Mouse (Mus musculus): ENCODE measurements around the gene Nat8f4. TPM values are rescaled to one million over a fixed set of nuclear protein-coding genes. Genes with fewer than 3 reads are reported as not detected.
A peak's percentile ranks its signal among the peaks of the same experiment; 100 is the strongest.
"Not testable (repeated sequence)": the region's sequence is repeated elsewhere in the genome, so short reads cannot be mapped to it uniquely, and the experiment has no call there.

Nat8f4 gene
- polyA plus RNA-seq, 1 experiment from 2014 or later, result 6.3 TPM

- 90% methylated on average over 8 of the region's 8 CpGs for WGBS
- no peak for ATAC-seq
Measured at GRCm38 (mm10) chr6:85867726-85868690, 36.7 kb downstream of the Nat8f4 start.

DNA sequence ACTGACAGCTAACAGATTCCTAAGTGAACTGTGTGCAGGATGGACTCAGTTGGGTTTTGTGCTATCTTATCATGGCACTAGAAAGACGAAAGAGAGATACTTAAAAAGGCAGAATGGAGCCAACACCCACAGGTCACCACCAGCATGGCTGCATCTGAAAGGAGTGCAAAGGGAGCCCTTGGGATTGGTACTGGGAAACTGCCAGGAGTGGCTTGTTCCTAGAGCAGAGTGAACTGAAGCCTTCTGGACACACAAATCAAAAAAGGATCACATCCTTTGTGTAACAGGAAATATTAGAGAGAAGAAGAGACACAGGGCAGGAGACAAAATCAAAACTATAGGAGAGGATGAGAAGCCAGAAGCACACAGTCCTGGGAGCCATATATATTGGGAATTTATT lies 37.7 kb downstream of the Nat8f4 start:
- not testable (repeated sequence) for H3K4me3 ChIP-seq (replicated peaks; ENCODE audit: low read length); H3K36me3 ChIP-seq (ENCODE audit: control insufficient read depth, insufficient read depth); ATAC-seq; H3K27ac ChIP-seq (ENCODE audit: low read length); H3K9me3 ChIP-seq (ENCODE audit: control insufficient read depth, low read length); H3K27me3 ChIP-seq (replicated peaks; ENCODE audit: control insufficient read depth, insufficient read depth, low read length); H3K4me1 ChIP-seq (replicated peaks; ENCODE audit: control insufficient read depth, insufficient read depth, low read length); H3K9ac ChIP-seq (replicated peaks; ENCODE audit: low read depth, low read length); H3K4me2 ChIP-seq (ENCODE audit: low read length)
- 83% methylated on average over 1 of the region's 1 CpGs for WGBS

More at GRCm38 (mm10) chr6:85867726-85868690, 36.7 kb downstream of the Nat8f4 start:
- Histone ChIP-seq H3K9ac (replicated peaks; ENCODE audit: low read depth, low read length) (no peak overlapping the region), H3K4me3 (replicated peaks; ENCODE audit: low read length) (no peak overlapping the region), H3K4me2 (ENCODE audit: low read length) (no peak overlapping the region), H3K36me3 (ENCODE audit: control insufficient read depth, insufficient read depth) (no peaks in the 10 kb centered on the region), H3K27ac (ENCODE audit: low read length) (no peak overlapping the region), H3K27me3 (replicated peaks; ENCODE audit: control insufficient read depth, insufficient read depth, low read length) (no peaks in the 10 kb centered on the region), H3K9me3 (ENCODE audit: control insufficient read depth, low read length) (no peaks in the 10 kb centered on the region), H3K4me1 (replicated peaks; ENCODE audit: control insufficient read depth, insufficient read depth, low read length) (no peaks in the 10 kb centered on the region)

DNA sequence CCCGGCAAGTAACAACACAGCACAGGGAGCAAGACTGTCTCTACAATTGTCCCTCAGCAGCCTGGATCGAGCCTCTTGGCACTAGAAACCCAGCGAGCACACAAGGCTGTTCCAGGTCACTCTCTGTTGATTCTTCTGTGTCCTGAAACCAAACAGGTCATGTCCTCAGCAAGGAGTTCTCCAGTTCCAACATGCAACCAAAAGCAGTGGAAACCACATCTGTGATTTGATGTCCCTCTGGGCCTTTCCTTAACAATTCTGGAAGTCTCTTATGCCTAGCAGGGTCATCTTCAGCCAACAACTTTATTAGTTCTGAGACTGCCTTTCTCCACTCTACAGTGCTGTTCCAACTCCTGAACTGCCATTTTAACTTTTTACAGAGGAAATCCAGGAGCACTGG lies 38.5 kb downstream of the Nat8f4 start:
- 85% methylated on average over 3 of the region's 3 CpGs for whole genome bisulfite sequencing
- not testable (repeated sequence) for H3K27ac ChIP-seq (ENCODE audit: low read length); H3K9ac ChIP-seq (replicated peaks; ENCODE audit: low read depth, low read length); H3K27me3 ChIP-seq (replicated peaks; ENCODE audit: control insufficient read depth, insufficient read depth, low read length); H3K9me3 ChIP-seq (ENCODE audit: control insufficient read depth, low read length); H3K36me3 ChIP-seq (ENCODE audit: control insufficient read depth, insufficient read depth); H3K4me2 ChIP-seq (ENCODE audit: low read length); H3K4me1 ChIP-seq (replicated peaks; ENCODE audit: control insufficient read depth, insufficient read depth, low read length); H3K4me3 ChIP-seq (replicated peaks; ENCODE audit: low read length); ATAC-seq

- not testable (repeated sequence) for H3K27ac ChIP-seq (ENCODE audit: low read length); H3K36me3 ChIP-seq (ENCODE audit: control insufficient read depth, insufficient read depth); H3K4me3 ChIP-seq (replicated peaks; ENCODE audit: low read length); H3K9ac ChIP-seq (replicated peaks; ENCODE audit: low read depth, low read length); H3K4me1 ChIP-seq (replicated peaks; ENCODE audit: control insufficient read depth, insufficient read depth, low read length); H3K27me3 ChIP-seq (replicated peaks; ENCODE audit: control insufficient read depth, insufficient read depth, low read length); H3K4me2 ChIP-seq (ENCODE audit: low read length); H3K9me3 ChIP-seq (ENCODE audit: control insufficient read depth, low read length); ATAC-seq
- 67% methylated on average over 4 of the region's 7 CpGs for WGBS
Measured at GRCm38 (mm10) chr6:85864900-85865639, 39.6 kb downstream of the Nat8f4 start.

DNA sequence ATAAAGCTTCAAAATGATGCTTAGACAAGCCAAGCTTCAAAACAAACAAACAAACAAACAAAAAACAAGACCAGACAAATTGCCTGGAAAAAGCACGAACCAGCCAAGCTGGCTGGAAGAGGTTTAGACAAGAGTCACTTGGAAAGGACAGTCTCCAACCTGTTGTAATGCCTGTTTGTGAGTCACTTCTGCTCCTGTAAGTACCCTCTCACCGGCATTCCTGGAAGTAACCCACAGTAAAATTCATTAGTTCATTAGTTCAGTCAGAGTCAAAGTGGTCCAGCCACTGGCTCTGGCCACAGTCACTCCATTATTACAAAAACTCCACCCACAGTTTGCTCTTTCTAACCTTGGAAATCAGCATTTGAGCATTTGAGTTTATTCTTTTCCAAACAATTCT lies 40.8 kb downstream of the Nat8f4 start:
- H3K4me2 ChIP-seq (ENCODE audit: low read length), result no peak overlapping the region
- ATAC-seq, result no peak
- no peak overlapping the region for H3K9ac ChIP-seq (replicated peaks; ENCODE audit: low read depth, low read length)
- no peaks in the 10 kb centered on the region for H3K27me3 ChIP-seq (replicated peaks; ENCODE audit: control insufficient read depth, insufficient read depth, low read length)
- H3K27ac ChIP-seq (ENCODE audit: low read length), result no peak overlapping the region
- no peaks in the 10 kb centered on the region for H3K4me1 ChIP-seq (replicated peaks; ENCODE audit: control insufficient read depth, insufficient read depth, low read length)
- no peaks in the 10 kb centered on the region for H3K9me3 ChIP-seq (ENCODE audit: control insufficient read depth, low read length)
- no peaks in the 10 kb centered on the region for H3K36me3 ChIP-seq (ENCODE audit: control insufficient read depth, insufficient read depth)
- no peak overlapping the region for H3K4me3 ChIP-seq (replicated peaks; ENCODE audit: low read length)
- WGBS, result 89% methylated on average over 2 of the region's 2 CpGs

DNA sequence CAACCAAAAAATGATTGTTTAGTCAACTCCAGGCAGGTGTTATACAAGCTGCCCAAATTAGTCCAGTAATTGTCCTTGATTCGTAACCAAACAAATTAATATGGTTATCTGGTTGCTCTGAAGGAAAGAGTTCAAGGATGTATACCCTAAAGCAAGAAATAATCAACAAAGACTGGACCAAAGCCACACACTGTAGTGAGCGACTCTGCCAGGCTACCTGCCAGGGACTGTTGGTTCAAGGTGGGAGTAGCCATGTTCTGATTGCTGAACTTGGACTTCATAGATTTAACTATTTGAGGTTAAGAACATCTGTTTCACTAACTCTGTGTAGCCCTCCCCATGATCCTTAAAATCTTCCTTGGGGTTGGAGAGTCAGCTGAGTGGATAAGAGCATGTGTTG lies 41.5 kb downstream of the Nat8f4 start:
- H3K9me3 ChIP-seq (ENCODE audit: control insufficient read depth, low read length), result no peaks in the 10 kb centered on the region
- H3K4me1 ChIP-seq (replicated peaks; ENCODE audit: control insufficient read depth, insufficient read depth, low read length), result no peaks in the 10 kb centered on the region
- no peak overlapping the region for H3K4me3 ChIP-seq (replicated peaks; ENCODE audit: low read length)
- H3K4me2 ChIP-seq (ENCODE audit: low read length), result no peak overlapping the region
- H3K9ac ChIP-seq (replicated peaks; ENCODE audit: low read depth, low read length), result no peak overlapping the region
- 66% methylated on average over 2 of the region's 2 CpGs for WGBS
- no peak for ATAC-seq
- H3K27ac ChIP-seq (ENCODE audit: low read length), result no peak overlapping the region
- no peaks in the 10 kb centered on the region for H3K27me3 ChIP-seq (replicated peaks; ENCODE audit: control insufficient read depth, insufficient read depth, low read length)
- no peaks in the 10 kb centered on the region for H3K36me3 ChIP-seq (ENCODE audit: control insufficient read depth, insufficient read depth)

GRCm38 (mm10) chr6:85862565-85862964 lies 42.1 kb downstream of the Nat8f4 start:
- 40% methylated on average over 3 of the region's 3 CpGs for WGBS
- H3K4me3 ChIP-seq (replicated peaks; ENCODE audit: low read length), result no peak overlapping the region
- H3K4me1 ChIP-seq (replicated peaks; ENCODE audit: control insufficient read depth, insufficient read depth, low read length), result no peaks in the 10 kb centered on the region
- no peak overlapping the region for H3K4me2 ChIP-seq (ENCODE audit: low read length)
- no peaks in the 10 kb centered on the region for H3K27me3 ChIP-seq (replicated peaks; ENCODE audit: control insufficient read depth, insufficient read depth, low read length)
- H3K9ac ChIP-seq (replicated peaks; ENCODE audit: low read depth, low read length), result no peak overlapping the region
- no peaks in the 10 kb centered on the region for H3K9me3 ChIP-seq (ENCODE audit: control insufficient read depth, low read length)
- H3K36me3 ChIP-seq (ENCODE audit: control insufficient read depth, insufficient read depth), result no peaks in the 10 kb centered on the region
- ATAC-seq, result no peak
- no peak overlapping the region for H3K27ac ChIP-seq (ENCODE audit: low read length)

- Histone ChIP-seq H3K4me3 (replicated peaks; ENCODE audit: low read length) (no peak overlapping the region), H3K36me3 (ENCODE audit: control insufficient read depth, insufficient read depth) (no peaks in the 10 kb centered on the region), H3K27ac (ENCODE audit: low read length) (no peak overlapping the region), H3K4me1 (replicated peaks; ENCODE audit: control insufficient read depth, insufficient read depth, low read length) (no peaks in the 10 kb centered on the region), H3K9me3 (ENCODE audit: control insufficient read depth, low read length) (no peaks in the 10 kb centered on the region), H3K9ac (replicated peaks; ENCODE audit: low read depth, low read length) (no peak overlapping the region), H3K27me3 (replicated peaks; ENCODE audit: control insufficient read depth, insufficient read depth, low read length) (no peaks in the 10 kb centered on the region), H3K4me2 (ENCODE audit: low read length) (no peak overlapping the region)
- WGBS, result 85% methylated on average over 3 of the region's 3 CpGs
- no peak for ATAC-seq
Measured at GRCm38 (mm10) chr6:85861247-85861646, 43.4 kb downstream of the Nat8f4 start.

GRCm38 (mm10) chr6:85856194-85856678 lies 48.4 kb downstream of the Nat8f4 start:
- H3K4me2 ChIP-seq (ENCODE audit: low read length), result no peak overlapping the region
- H3K27me3 ChIP-seq (replicated peaks; ENCODE audit: control insufficient read depth, insufficient read depth, low read length), result no peaks in the 10 kb centered on the region
- H3K27ac ChIP-seq (ENCODE audit: low read length), result no peak overlapping the region
- no peaks in the 10 kb centered on the region for H3K9me3 ChIP-seq (ENCODE audit: control insufficient read depth, low read length)
- H3K4me1 ChIP-seq (replicated peaks; ENCODE audit: control insufficient read depth, insufficient read depth, low read length), result no peaks in the 10 kb centered on the region
- WGBS, result 64% methylated on average over 1 of the region's 1 CpGs
- no peak overlapping the region for H3K9ac ChIP-seq (replicated peaks; ENCODE audit: low read depth, low read length)
- peak; percentile 82 for ATAC-seq
- H3K4me3 ChIP-seq (replicated peaks; ENCODE audit: low read length), result no peak overlapping the region
- H3K36me3 ChIP-seq (ENCODE audit: control insufficient read depth, insufficient read depth), result no peaks in the 10 kb centered on the region

All from forebrain, embryonic 16.5 days (tissue).